Mouse (Mus musculus): ENCODE measurements at regions not wholly inside any gene's neighbourhood (a gene's known extent, or its start where the extent isn't known, plus 50 kb on each side); places are given as distances from the start of the nearest gene placed in this dataset.

DNA sequence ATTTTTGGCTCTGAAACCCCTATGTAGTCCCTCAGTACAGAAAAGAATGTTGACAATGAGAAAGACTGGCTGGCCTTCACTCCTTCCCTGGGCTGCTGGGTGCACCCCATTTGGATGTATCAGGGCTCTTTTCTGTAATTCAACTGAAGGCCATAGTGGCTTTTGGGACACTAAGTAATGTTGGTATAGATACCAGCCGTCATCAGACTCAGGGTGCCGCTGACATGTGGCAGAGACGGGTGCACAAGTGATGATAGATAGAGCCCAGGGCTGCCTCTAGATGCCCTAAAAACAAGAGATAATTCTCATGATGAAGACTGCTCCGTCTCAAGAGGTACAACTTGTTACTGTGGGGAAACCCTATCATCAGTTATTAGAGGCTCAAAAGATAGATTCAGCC, 156.7 kb upstream of the Gcfc2 start:
- Histone ChIP-seq H3K4me1 (peaks cover 23% of the 10 kb centered on the region; the same call in 1 of the 2 replicates), H3K4me3 (no peak overlapping the region), H3K27me3 (ENCODE audit: insufficient read depth, poor library complexity, severe bottlenecking) (peaks cover 36% of the 10 kb centered on the region), H3K27ac (no peak overlapping the region), H3K9me3 (no peaks in the 10 kb centered on the region), H3K36me3 (no peaks in the 10 kb centered on the region)
- WGBS = 29% methylated on average over 4 of the region's 4 CpGs
- DNase-seq (ENCODE audit: low spot score) = peak; percentile 86

DNA sequence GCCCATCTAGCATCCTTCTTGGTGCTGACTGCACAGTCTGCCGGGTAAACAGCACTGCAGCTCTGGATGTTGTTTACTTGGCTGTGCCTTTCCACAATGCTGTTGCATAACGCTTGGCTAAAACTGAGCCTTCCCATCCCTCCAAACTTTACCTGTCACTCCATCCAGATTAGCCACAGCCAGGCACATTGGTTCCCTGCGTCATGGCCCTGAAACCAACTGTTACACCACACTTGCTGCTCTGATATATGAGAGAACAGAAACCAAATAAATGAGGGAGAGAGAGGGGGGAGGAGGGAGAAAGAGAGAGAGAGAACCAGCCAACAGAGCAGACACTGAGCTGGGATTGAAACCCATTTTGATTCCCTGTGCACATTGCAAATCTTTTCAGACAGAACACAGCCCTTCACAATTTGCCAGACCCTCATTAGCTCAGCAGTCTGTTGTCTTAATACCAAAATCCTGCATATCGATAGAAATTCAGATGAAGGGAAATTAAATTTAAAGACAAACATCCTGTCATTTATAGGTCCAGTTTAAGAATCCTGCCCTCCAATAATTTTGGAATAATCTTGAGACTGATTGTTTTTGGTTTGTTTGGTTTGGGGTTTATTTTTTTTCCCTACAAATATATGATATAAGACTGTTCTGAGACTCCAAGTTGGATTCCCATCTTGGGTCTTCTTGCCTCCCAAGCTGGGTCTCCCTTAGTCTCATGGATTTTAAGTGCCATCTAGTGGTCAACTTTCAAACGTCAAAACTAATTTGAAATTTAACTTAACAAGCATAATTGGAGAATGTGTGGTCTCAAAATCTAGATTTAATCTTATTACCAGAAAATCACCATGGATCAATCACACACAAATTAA, 154.6 kb upstream of the Gcfc2 start:
- Histone ChIP-seq H3K9me3 (no peaks in the 10 kb centered on the region), H3K27ac (no peak overlapping the region), H3K4me3 (no peak overlapping the region), H3K4me1 (peaks cover 23% of the 10 kb centered on the region; the same call in 1 of the 2 replicates), H3K27me3 (ENCODE audit: insufficient read depth, poor library complexity, severe bottlenecking) (peaks cover 31% of the 10 kb centered on the region), H3K36me3 (no peaks in the 10 kb centered on the region)
- WGBS = 66% methylated on average over 5 of the region's 5 CpGs
- no peak for DNase-seq (ENCODE audit: low spot score)

DNA sequence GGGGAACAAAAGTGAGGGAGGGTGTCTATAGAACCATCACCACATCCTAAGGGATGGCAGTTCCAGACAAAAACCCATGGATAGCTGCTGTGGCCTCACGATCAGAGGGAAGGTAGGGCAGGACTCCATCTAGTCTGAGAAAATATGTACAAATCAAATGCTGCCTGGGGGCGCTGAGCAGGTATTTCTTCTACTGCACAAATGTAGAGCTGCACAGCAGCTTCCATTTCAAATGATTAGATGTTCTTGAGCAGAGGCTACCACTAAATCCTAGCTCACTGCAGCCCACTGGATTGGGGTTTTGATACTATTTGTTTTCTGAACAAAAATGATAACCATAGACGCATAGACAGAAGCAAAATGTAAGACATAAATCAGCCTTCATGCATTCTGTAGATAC, 153.2 kb upstream of the Gcfc2 start:
- H3K4me3 ChIP-seq = no peak overlapping the region
- no peaks in the 10 kb centered on the region for H3K36me3 ChIP-seq
- no peak overlapping the region for H3K27ac ChIP-seq
- 80% methylated on average over 3 of the region's 3 CpGs for whole genome bisulfite sequencing
- H3K9me3 ChIP-seq = no peaks in the 10 kb centered on the region
- peaks cover 18% of the 10 kb centered on the region; the same call in 1 of the 2 replicates for H3K4me1 ChIP-seq
- DNase-seq (ENCODE audit: low spot score) = no peak
- H3K27me3 ChIP-seq (ENCODE audit: insufficient read depth, poor library complexity, severe bottlenecking) = peaks cover 38% of the 10 kb centered on the region

DNA sequence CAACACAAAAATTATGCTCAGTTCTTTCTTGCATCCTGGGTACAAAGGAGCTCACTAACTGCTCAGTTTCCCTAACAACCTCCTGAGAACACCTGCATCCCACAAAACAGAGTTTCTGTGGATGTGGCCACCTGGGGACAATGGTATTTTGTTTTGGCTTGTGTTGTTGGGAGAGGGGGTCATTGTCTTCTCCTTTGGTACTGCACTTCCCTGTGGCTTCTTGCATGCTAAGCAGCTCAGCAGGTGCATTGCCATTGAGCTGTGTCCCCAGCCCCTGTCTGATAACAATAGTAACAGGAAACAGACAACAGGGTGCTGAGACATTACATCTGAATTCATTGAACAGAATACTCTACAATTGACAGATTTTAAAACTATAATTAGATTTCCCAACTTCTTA, 151.6 kb upstream of the Gcfc2 start:
- H3K4me1 ChIP-seq = peaks cover 6% of the 10 kb centered on the region; the same call in 1 of the 2 replicates
- H3K9me3 ChIP-seq = no peaks in the 10 kb centered on the region
- no peak overlapping the region for H3K27ac ChIP-seq
- peaks cover 38% of the 10 kb centered on the region for H3K27me3 ChIP-seq (ENCODE audit: insufficient read depth, poor library complexity, severe bottlenecking)
- no peak for DNase-seq (ENCODE audit: low spot score)
- H3K36me3 ChIP-seq = no peaks in the 10 kb centered on the region
- H3K4me3 ChIP-seq = no peak overlapping the region

DNA sequence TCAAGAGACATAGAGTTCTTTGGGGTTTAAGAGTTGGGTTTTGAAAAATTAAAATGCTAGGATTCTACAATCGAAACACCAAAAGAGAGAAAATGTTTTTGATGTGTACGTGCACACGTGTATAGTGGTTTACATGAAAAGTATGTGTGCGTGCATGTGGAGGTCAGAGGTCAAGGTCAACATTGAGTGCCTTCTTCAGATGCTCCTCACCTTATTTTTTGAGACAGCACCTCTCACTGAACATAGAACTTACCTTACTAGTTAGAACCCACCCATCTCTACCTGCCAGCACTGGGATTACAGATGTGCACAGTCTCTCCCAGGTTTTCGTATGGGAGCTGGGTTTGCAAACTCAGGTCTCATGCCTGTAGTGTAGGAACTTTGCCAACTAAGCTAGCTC, 141.3 kb upstream of the Gcfc2 start:
- H3K4me1 ChIP-seq = no peaks in the 10 kb centered on the region
- no peaks in the 10 kb centered on the region for H3K9me3 ChIP-seq
- H3K27me3 ChIP-seq (ENCODE audit: insufficient read depth, poor library complexity, severe bottlenecking) = no peaks in the 10 kb centered on the region
- no peak for DNase-seq (ENCODE audit: low spot score)
- WGBS = 90% methylated on average over 5 of the region's 5 CpGs
- no peak overlapping the region for H3K27ac ChIP-seq
- H3K36me3 ChIP-seq = no peaks in the 10 kb centered on the region
- no peak overlapping the region for H3K4me3 ChIP-seq

DNA sequence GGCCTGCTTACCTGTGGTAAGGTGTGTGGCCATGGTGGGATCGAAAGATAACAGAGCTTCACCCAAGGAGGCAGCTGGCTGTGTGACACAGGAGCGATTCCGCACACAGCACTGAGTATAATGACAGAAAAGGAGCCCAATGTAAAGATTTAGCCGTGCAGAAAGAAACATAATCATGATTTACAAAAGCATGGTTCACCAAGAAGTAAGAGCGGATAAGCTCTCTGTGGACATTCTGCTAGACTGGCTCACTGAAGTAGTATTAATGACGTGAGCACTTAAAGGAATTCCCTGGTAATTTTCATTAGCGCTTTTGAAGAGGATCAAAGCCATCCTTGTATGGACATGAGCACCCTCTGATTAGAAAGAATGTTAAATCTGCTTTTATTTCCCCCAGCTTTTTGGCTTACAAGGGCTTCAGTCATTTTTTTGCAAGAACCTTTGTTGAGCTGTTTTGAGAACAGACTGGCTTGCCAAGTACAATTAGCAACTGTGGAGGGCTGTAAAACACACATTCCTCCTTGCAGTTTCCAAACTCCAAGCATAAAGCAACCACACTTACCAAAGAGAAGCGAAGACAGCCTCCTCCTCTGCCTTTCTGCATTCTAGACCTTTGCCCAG, 140.5 kb upstream of the Gcfc2 start:
- Histone ChIP-seq H3K27me3 (ENCODE audit: insufficient read depth, poor library complexity, severe bottlenecking) (no peaks in the 10 kb centered on the region), H3K9me3 (no peaks in the 10 kb centered on the region), H3K27ac (no peak overlapping the region), H3K36me3 (no peaks in the 10 kb centered on the region), H3K4me1 (no peaks in the 10 kb centered on the region), H3K4me3 (no peak overlapping the region)
- WGBS = 85% methylated on average over 8 of the region's 8 CpGs
- DNase-seq (ENCODE audit: low spot score) = no peak

DNA sequence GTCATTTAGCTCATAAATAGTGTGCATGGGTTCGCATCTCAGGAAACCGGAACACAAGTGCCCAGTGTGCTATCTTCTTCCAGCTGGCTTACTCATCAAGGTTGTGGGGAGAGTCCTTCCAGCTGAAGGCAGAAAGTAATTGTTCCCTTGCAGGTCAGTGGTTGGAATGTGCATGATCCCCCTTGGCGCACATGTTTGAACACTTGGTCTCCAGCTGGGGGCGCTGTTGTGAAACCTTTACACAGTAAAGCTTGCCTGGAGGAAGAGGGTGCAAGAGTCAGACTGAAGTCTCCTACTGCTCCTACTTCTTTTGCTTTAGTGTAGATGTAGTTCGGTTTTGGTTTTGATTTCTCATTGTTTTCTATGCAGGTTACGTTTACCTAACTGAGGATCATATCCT, 128.2 kb upstream of the Gcfc2 start:
- Histone ChIP-seq H3K4me3 (no peak overlapping the region), H3K4me1 (no peaks in the 10 kb centered on the region), H3K27me3 (ENCODE audit: insufficient read depth, poor library complexity, severe bottlenecking) (no peaks in the 10 kb centered on the region), H3K9me3 (no peaks in the 10 kb centered on the region), H3K36me3 (no peaks in the 10 kb centered on the region), H3K27ac (no peak overlapping the region)
- no peak for DNase-seq (ENCODE audit: low spot score)
- WGBS = 76% methylated on average over 6 of the region's 6 CpGs

DNA sequence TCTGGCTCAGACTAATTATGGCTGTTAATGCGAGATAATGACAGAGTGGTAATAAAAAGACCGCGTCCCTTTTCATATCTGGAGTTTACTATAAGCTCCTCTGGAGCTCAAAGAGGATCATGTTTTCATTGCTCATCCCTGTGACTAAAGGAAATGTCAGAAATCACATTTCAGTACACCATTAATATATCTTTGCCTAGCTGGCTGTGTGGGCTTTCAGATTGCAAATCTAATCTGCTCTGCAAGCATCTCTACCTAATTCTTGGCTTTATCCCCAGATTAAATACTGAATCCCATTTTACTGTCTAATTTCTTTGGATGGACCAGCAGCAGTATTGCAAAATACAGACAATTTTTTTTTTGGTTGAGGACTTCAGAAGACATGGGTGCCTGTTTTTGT, 122.6 kb upstream of the Gcfc2 start:
- Histone ChIP-seq H3K9me3 (no peaks in the 10 kb centered on the region), H3K36me3 (no peaks in the 10 kb centered on the region), H3K4me1 (no peaks in the 10 kb centered on the region), H3K27ac (no peak overlapping the region), H3K27me3 (ENCODE audit: insufficient read depth, poor library complexity, severe bottlenecking) (no peaks in the 10 kb centered on the region), H3K4me3 (no peak overlapping the region)
- 85% methylated on average over 3 of the region's 3 CpGs for WGBS
- no peak for DNase-seq (ENCODE audit: low spot score)

DNA sequence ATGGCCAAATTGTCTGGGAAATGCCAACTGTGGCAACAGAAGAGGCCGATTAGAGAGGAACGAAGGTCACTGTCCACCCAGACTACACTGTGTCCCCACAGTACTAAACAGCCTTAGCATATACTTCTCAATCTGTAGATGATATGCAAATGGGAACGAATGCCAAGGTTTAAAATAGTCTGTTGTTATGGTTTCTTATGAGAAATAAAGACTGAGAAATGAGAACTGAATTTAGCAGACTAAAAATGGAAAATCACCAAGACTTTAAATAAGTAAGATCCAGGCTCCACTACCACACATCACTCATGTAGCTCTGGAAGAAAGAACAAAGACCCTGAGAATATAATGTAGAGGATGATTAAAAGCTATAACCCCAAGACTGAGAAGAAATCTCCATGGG, 121.7 kb upstream of the Gcfc2 start:
- no peaks in the 10 kb centered on the region for H3K4me1 ChIP-seq
- no peak overlapping the region for H3K27ac ChIP-seq
- no peaks in the 10 kb centered on the region for H3K9me3 ChIP-seq
- DNase-seq (ENCODE audit: low spot score) = no peak
- H3K27me3 ChIP-seq (ENCODE audit: insufficient read depth, poor library complexity, severe bottlenecking) = no peaks in the 10 kb centered on the region
- WGBS = 79% methylated on average over 3 of the region's 3 CpGs
- H3K4me3 ChIP-seq = no peak overlapping the region
- H3K36me3 ChIP-seq = no peaks in the 10 kb centered on the region

DNA sequence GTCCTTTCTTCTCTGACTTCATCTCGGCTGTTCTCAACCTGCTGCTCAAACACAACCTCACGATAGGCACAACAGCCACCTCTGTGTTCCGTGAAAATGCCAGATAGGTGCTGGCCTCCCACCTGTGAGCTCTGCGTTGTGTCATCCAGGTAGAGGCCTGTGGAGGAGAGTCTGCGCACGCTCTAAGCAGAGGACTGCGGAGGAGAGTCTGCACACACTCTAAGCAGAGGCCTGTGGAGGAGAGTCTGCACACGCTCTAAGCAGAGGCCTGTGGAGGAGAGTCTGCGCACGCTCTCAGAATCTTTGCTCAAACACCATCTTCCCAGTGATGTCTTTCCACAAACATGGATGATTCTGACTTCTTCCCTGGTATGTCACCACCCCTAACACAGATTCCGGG, 117.5 kb upstream of the Gcfc2 start:
- no peaks in the 10 kb centered on the region for H3K36me3 ChIP-seq
- no peaks in the 10 kb centered on the region for H3K4me1 ChIP-seq
- H3K27me3 ChIP-seq (ENCODE audit: insufficient read depth, poor library complexity, severe bottlenecking) = no peaks in the 10 kb centered on the region
- no peak overlapping the region for H3K4me3 ChIP-seq
- no peak overlapping the region for H3K27ac ChIP-seq
- DNase-seq (ENCODE audit: low spot score) = no peak
- no peaks in the 10 kb centered on the region for H3K9me3 ChIP-seq
- 90% methylated on average over 11 of the region's 11 CpGs for WGBS

DNA sequence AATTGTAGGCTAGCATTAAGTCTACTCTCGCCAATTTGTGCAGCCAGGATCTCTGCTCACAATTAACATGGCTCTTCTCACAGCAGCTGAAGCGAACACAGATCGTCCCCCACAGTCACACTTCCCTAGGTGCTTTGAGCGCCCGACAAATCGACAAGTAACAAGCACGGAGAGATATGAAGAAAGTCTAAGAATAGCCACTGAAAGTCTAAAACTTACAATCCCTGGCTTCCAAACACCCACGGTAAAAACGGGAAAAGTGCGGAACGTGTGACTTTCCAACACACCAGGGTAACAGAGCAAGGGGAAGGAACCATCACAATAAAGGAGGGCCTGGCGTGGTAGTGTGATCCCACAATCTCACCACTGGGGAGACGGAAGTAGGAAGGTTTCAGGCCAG, 114.8 kb upstream of the Gcfc2 start:
- Histone ChIP-seq H3K27ac (no peak overlapping the region), H3K4me3 (no peak overlapping the region), H3K4me1 (no peaks in the 10 kb centered on the region), H3K27me3 (ENCODE audit: insufficient read depth, poor library complexity, severe bottlenecking) (no peaks in the 10 kb centered on the region), H3K36me3 (no peaks in the 10 kb centered on the region), H3K9me3 (no peaks in the 10 kb centered on the region)
- no peak for DNase-seq (ENCODE audit: low spot score)
- 84% methylated on average over 13 of the region's 13 CpGs for WGBS

DNA sequence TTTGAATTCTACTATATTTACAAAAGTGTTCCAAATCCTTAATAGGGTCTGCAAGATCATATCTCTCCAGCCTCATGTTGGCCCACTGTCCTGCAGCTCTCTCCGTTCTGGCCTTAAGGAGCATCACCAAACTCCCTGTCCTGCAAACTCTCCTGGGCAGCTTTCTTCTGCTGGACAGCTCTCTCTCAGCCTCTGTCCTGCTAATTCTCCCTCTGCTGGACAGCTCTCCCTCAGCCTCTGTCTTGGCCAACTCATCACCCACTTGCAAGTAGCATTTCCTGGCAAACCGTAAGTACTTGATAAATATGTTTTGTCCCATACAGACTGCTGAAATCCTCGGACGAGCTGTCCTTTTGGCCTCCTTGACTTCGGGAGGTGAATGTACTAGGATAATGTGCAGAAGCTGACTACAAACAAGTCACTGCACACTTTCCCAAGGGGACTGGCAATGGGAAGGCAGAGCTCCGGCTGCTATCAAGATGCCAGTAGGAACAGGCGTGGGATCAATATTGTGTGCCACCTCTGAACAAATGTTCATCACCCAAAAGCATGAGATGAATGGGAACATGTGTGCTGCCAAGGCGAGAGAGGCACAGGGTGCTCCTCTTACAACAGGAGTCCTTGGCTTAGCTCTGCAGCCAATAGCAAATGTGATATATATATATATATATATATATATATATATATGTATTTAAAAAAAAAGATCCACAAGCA, 108.1 kb upstream of the Gcfc2 start:
- Histone ChIP-seq H3K4me3 (no peak overlapping the region), H3K27ac (no peak overlapping the region), H3K4me1 (no peaks in the 10 kb centered on the region), H3K36me3 (no peaks in the 10 kb centered on the region), H3K9me3 (no peaks in the 10 kb centered on the region), H3K27me3 (ENCODE audit: insufficient read depth, poor library complexity, severe bottlenecking) (no peaks in the 10 kb centered on the region)
- peak; percentile 76 for DNase-seq (ENCODE audit: low spot score)
- 64% methylated on average over 8 of the region's 8 CpGs for WGBS

DNA sequence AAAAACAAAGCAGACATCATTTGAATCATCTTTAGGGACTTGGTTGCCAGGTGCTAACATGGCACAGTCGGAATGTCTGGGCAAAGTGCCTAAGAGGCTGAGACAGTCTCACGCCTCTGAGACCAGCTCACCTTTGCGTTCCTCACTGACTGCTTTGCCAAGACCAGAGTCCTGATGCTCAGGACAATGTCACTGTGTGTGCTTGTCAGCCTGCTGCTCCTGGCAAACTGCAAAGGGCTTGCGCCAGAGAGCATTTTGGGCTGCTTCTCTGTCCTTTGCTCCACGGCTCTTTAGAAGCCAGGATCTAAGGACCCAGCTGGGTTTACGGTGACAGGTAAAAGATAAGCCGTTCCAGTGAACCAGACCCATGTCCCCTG, 107.5 kb upstream of the Gcfc2 start:
- Histone ChIP-seq H3K27me3 (ENCODE audit: insufficient read depth, poor library complexity, severe bottlenecking) (no peaks in the 10 kb centered on the region), H3K9me3 (no peaks in the 10 kb centered on the region), H3K4me1 (no peaks in the 10 kb centered on the region), H3K36me3 (no peaks in the 10 kb centered on the region), H3K27ac (no peak overlapping the region), H3K4me3 (no peak overlapping the region)
- WGBS = 80% methylated on average over 7 of the region's 7 CpGs
- no peak for DNase-seq (ENCODE audit: low spot score)
